Mouse (Mus musculus) intestine, postnatal 0 days (tissue): ENCODE results near the gene Plagl1. TPM values are rescaled to one million over a fixed set of nuclear protein-coding genes. Genes with fewer than 3 reads are reported as not detected.

Experiments used
- ATAC-seq: fragments of 200-750 bp; cut with Nextera tagmentation; 2 replicates; pipeline ENCODE4 v1.8.0; 2017; ENCODE audit warnings: mild to moderate bottlenecking, moderate TSS enrichment, moderate library complexity
- H3K27ac ChIP-seq: fragments of 300-500 bp; sonication (generic); 2 replicates; pipeline ENCODE4 v1.5.1; 2014; ENCODE audit warnings: mild to moderate bottlenecking, low read depth, low read length, moderate library complexity
- H3K27me3 ChIP-seq: fragments of 300-500 bp; sonication (generic); replicated peaks from 2 replicates; pipeline ENCODE4 v1.6.1; 2014; ENCODE audit warnings: low read length, mixed read lengths; ENCODE audit not compliant: control insufficient read depth, insufficient read depth
- H3K36me3 ChIP-seq: fragments of 300-500 bp; sonication (generic); 2 replicates; pipeline ENCODE4 v1.6.1; 2014; ENCODE audit warnings: mild to moderate bottlenecking, moderate library complexity; ENCODE audit not compliant: control insufficient read depth, insufficient read depth
- H3K4me1 ChIP-seq: fragments of 300-500 bp; sonication (generic); replicated peaks from 2 replicates; pipeline ENCODE4 v1.6.1; 2014; ENCODE audit warnings: antibody characterized with exemption, low read length, mixed read lengths; ENCODE audit not compliant: control insufficient read depth, insufficient read depth
- H3K4me2 ChIP-seq: fragments of 300-500 bp; sonication (generic); replicated peaks from 2 replicates; pipeline ENCODE4 v1.6.1; 2014; ENCODE audit warnings: low read depth, mild to moderate bottlenecking, moderate library complexity
- H3K4me3 ChIP-seq: fragments of 300-500 bp; sonication (generic); 2 replicates; pipeline ENCODE4 v1.5.1; 2014; ENCODE audit warnings: low read depth, low read length
- H3K9ac ChIP-seq: fragments of 300-500 bp; sonication (generic); 2 replicates; pipeline ENCODE4 v1.6.1; 2014; ENCODE audit warnings: mild to moderate bottlenecking, low read depth, low read length
- H3K9me3 ChIP-seq: fragments of 300-500 bp; sonication (generic); 2 replicates; pipeline ENCODE4 v1.6.1; 2016; ENCODE audit warnings: mixed run types; ENCODE audit not compliant: control insufficient read depth
- CTCF ChIP-seq: sonication (generic); IDR thresholded peaks from 2 replicates; pipeline ENCODE4 v1.5.1; 2016; ENCODE audit warnings: low read depth, mild to moderate bottlenecking, control low read depth, antibody characterized with exemption, moderate library complexity
- WGBS: fragments of 180-500 bp; shearing (Covaris S2); extraction: QIAGEN DNeasy Blood & Tissue Kit; methylation state at CpG from one replicate; pipeline ENCODE4 v1.1.7; 2014; 5-methylcytosine and 5-hydroxymethylcytosine counted together
- polyA plus RNA-seq: library from polyadenylated mRNA; unstranded; fragments of >200 nt; fragmentation: Nextera tagmentation; extraction: Ambion mirVana; gene quantifications from 2 replicates; pipeline ENCODE4 v1.2.1, GENCODE M21; 2015

Gene Plagl1
- polyA plus RNA-seq, 1 experiment from 2014 or later: 67.6 TPM

DNA sequence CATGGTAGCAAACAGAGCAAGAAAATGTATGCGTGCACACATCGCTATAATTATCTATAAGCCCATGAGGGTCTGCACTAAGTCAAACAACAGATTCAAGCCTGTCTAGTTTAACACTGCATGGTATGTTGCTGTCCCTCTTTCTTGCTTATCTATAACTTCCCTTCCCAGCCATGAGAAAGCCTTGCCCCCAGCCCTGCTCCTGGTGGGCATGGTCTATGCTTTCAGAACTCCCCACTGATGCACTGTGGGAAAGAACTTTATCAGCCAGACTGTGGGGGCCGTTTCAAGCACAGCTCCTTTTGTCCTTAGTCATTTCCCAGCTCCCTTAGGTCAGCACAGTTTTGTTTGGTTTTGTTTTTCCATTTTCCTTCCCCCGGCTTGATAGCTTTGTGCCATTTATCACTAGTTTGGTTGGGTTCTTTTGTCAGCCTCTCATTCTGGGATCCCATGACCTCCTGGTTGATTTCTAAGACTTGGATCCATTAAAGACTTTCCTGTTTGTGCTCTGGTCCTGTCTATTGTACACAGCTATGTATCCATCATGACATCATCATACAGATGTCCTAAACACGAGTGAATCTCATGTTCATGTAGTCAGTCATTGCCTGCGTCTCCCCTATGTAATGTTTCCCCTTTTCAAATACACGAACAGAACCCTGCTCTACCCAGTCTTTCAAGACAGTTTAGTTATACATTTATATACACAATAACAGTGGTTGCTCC lies 16.7 kb downstream of the Plagl1 start:
- Histone ChIP-seq H3K4me2 (no peak overlapping the region), H3K27me3 (no peaks in the 10 kb centered on the region), H3K9ac (no peak overlapping the region), H3K4me1 (no peaks in the 10 kb centered on the region), H3K4me3 (no peak overlapping the region), H3K27ac (no peak overlapping the region), H3K36me3 (no peaks in the 10 kb centered on the region), H3K9me3 (no peaks in the 10 kb centered on the region)
- TF ChIP-seq CTCF: no peak
- WGBS: 56% methylated on average over 7 of the region's 7 CpGs
- no peak for ATAC-seq

- Histone ChIP-seq H3K4me1 (no peaks in the 10 kb centered on the region), H3K27me3 (no peaks in the 10 kb centered on the region), H3K27ac (no peak overlapping the region), H3K9me3 (no peaks in the 10 kb centered on the region), H3K36me3 (no peaks in the 10 kb centered on the region), H3K4me2 (no peak overlapping the region), H3K4me3 (no peak overlapping the region), H3K9ac (no peak overlapping the region)
- ATAC-seq: no peak
- WGBS: 77% methylated on average over 12 of the region's 12 CpGs
- no peak for TF ChIP-seq CTCF
Measured at GRCm38 (mm10) chr10:13082459-13082858, 22.2 kb downstream of the Plagl1 start.

GRCm38 (mm10) chr10:13090596-13091424 lies 30.5 kb downstream of the Plagl1 start:
- no peak for TF ChIP-seq CTCF

DNA sequence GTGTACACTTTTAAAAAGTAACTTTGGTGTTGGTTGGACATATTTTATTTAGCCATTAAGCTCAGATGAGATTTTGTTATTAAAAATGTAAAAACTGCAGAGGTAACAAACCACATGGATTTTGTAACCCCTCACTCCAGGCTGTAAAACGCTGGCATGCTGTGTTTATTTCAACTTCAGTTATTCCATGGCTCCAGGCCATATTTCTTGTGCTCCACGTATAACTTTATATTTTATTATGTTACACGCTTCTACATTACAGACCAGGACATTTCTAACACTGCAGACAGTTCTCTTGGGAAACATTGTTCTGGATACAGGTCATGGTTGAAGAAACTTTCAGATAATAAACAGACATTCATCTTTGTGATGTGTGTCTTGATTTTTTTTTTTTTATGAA lies 32.7 kb downstream of the Plagl1 start:
- no peaks in the 10 kb centered on the region for H3K36me3 ChIP-seq
- 59% methylated on average over 3 of the region's 3 CpGs for WGBS
- H3K9me3 ChIP-seq: 0 out of 2 replicates have a peak, but pooled peaks cover 3% of the 10 kb centered on the region
- H3K4me1 ChIP-seq: no peaks in the 10 kb centered on the region
- H3K27me3 ChIP-seq: no peaks in the 10 kb centered on the region
- H3K4me2 ChIP-seq: 0 out of 2 replicates have a peak overlapping the region, but pooled peaks have one; percentile 21
- no peak overlapping the region for H3K4me3 ChIP-seq
- no peak for ATAC-seq
- no peak overlapping the region for H3K9ac ChIP-seq
- TF ChIP-seq CTCF: no peak
- no peak overlapping the region for H3K27ac ChIP-seq

More at GRCm38 (mm10) chr10:13090596-13091424, 30.5 kb downstream of the Plagl1 start:
- Histone ChIP-seq H3K27me3 (no peaks in the 10 kb centered on the region), H3K4me3 (peak overlapping the region; percentile 53), H3K36me3 (no peaks in the 10 kb centered on the region), H3K4me1 (no peaks in the 10 kb centered on the region), H3K9ac (peak overlapping the region; percentile 51), H3K27ac (peak overlapping the region; percentile 63), H3K9me3 (0 out of 2 replicates have a peak, but pooled peaks cover 3% of the 10 kb centered on the region), H3K4me2 (peak overlapping the region; percentile 65)
- 47% methylated on average over 69 of the region's 70 CpGs for WGBS
- ATAC-seq: peak; percentile 93

- H3K9me3 ChIP-seq: no peaks in the 10 kb centered on the region
- no peak overlapping the region for H3K4me2 ChIP-seq
- no peak overlapping the region for H3K27ac ChIP-seq
- H3K9ac ChIP-seq: no peak overlapping the region
- 83% methylated on average over 1 of the region's 1 CpGs for WGBS
- H3K27me3 ChIP-seq: no peaks in the 10 kb centered on the region
- H3K4me3 ChIP-seq: no peak overlapping the region
- no peaks in the 10 kb centered on the region for H3K36me3 ChIP-seq
- H3K4me1 ChIP-seq: no peaks in the 10 kb centered on the region
- ATAC-seq: no peak
- TF ChIP-seq CTCF: no peak
Measured at GRCm38 (mm10) chr10:13098895-13099294, 38.6 kb downstream of the Plagl1 start.

DNA sequence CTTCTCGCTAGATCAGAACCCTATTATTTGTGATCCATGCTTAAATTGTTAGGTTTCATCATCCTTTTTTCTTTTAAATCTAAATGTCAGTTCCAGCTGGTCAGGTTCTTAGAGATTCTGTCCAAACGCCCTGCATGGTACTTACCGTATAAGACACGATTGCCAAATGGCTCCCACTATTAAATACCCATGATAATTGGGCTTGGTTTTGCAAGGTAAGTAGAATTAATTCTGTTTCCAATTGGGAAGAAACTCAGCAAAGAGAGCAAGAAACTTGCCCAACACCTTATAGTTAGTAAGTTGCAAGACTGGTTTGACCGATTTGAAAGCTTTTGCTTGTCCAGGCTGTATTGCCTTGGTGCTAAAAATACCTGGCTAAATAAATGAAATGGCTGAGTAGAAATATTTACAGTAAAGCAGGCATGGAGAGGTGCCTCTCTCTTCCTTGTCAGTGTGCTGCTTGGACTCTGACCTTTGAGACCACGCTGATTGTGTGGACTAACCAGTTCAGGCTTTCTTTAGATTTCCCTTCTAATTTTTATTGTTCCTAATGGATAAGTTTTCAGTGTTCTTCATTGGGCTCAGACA lies 39.9 kb downstream of the Plagl1 start:
- Histone ChIP-seq H3K9ac (no peak overlapping the region), H3K9me3 (no peaks in the 10 kb centered on the region), H3K4me2 (no peak overlapping the region; the same call in 1 of the 2 replicates), H3K27me3 (no peaks in the 10 kb centered on the region), H3K36me3 (no peaks in the 10 kb centered on the region), H3K27ac (peak overlapping the region; percentile 68), H3K4me1 (no peaks in the 10 kb centered on the region), H3K4me3 (no peak overlapping the region)
- TF ChIP-seq CTCF: no peak
- WGBS: 40% methylated on average over 6 of the region's 6 CpGs
- peak; percentile 93 for ATAC-seq
